Mouse (Mus musculus) testis, adult 10 weeks (tissue): ENCODE results near the gene Gfod2. TPM values are rescaled to one million over a fixed set of nuclear protein-coding genes. Genes with fewer than 3 reads are reported as not detected.

Experiments
- polyA plus RNA-seq: library from polyadenylated mRNA; stranded (reverse); fragments of 350-450 nt; fragmentation: Illumina TruSeq; extraction: RNeasy Lipid Tissue Mini Kit (QIAGEN cat#74804); gene quantifications from one replicate; pipeline ENCODE4 v1.2.3, GENCODE M21; 2014; ENCODE audit warnings: low read depth, low replicate concordance

Gfod2 gene
- polyA plus RNA-seq: 0.24 TPM

DNA sequence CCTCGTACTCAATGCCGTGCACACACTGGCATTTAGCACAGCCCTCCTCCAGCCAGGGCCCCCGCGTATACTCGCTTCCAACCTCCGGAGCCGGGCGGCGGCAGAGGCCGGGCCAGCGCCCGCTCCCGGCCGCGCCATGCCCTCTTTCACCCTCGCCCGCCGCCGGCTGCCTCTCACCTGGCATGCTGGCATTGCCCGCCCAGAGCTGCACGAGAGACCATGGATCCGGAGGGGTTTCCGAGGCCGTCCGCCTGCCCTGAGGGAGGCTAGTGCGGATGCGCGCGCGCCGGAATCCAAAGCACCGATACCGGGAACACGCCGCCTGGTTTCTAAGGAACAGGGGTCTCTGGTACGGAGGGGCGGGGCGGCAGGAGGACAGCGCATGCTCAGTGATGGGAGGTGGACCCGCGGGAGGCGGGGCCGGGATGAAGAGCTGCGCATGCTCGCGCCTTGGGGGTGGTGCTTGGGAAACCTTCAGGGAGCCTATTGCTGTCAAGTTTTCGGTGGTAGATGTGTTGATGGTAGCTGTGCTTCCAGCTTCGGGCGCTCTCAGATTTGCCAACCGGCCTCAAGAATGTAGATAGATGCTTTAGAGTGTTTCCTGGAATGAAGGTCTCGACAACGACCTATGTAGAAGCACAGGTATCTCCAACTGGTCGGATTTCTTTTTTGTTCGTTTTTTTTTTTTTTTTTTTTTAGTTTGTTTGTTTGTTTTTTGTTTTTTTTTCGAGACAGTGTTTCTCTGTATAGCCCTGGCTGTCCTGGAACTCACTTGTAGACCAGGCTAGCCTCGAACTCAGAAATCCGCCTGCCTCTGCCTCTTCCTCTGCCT, at the start of gene Gfod2:
Gfod2 (minus strand) TSS at position 388 of the 832 bp plus-strand sequence.

GRCm38 (mm10) chr8:105707498-105708403, 50.7 kb downstream of the Gfod2 start, which contains the start of the genes 4933405L10Rik and Enkd1:
4933405L10Rik (plus strand) TSS chr8:105707655.
Enkd1 (minus strand) TSS chr8:105708210.

GRCm38 (mm10) chr8:105700966-105701824, 57.3 kb downstream of the Gfod2 start, which contains the start of the genes Acd and Pard6a:
Acd (minus strand) TSS chr8:105701102.
Pard6a (plus strand) TSS chr8:105701148.

GRCm38 (mm10) chr8:105685796-105686308, 72.6 kb downstream of the Gfod2 start, which contains the start of gene Carmil2:
Carmil2 (plus strand) TSS chr8:105686274.

Other genes with a start within 250 kb of the Gfod2 start
- 0.11 TPM for gene Hsd11b2, start 239.9 kb downstream of the Gfod2 start, polyA plus RNA-seq
- 10.6 TPM for gene Atp6v0d1, start 192.6 kb downstream of the Gfod2 start, polyA plus RNA-seq
- 0.38 TPM for gene Ripor1, start 153.4 kb downstream of the Gfod2 start, polyA plus RNA-seq
- 31.2 TPM for gene Ctcf, start 122.1 kb downstream of the Gfod2 start, polyA plus RNA-seq
- gene Agrp, start 121.3 kb downstream of the Gfod2 start, polyA plus RNA-seq: not detected
- gene Carmil2, start 72.4 kb downstream of the Gfod2 start, polyA plus RNA-seq: 0.14 TPM
- 3.0 TPM for gene Acd, start 57.6 kb downstream of the Gfod2 start, polyA plus RNA-seq
- gene Pard6a, start 57.5 kb downstream of the Gfod2 start, polyA plus RNA-seq: 2.3 TPM
- gene 4933405L10Rik, start 51.0 kb downstream of the Gfod2 start, polyA plus RNA-seq: 4.7 TPM
- 5.3 TPM for gene Enkd1, start 50.5 kb downstream of the Gfod2 start, polyA plus RNA-seq
- 11.3 TPM for gene Ranbp10, start 68.7 kb upstream of the Gfod2 start, polyA plus RNA-seq
- gene Tsnaxip1, start 69.1 kb upstream of the Gfod2 start, polyA plus RNA-seq: 174 TPM
- 1.8 TPM for gene Cenpt, start 94.6 kb upstream of the Gfod2 start, polyA plus RNA-seq
- 5.0 TPM for gene Thap11, start 96.5 kb upstream of the Gfod2 start, polyA plus RNA-seq
- 31.1 TPM for gene Nutf2, start 101.9 kb upstream of the Gfod2 start, polyA plus RNA-seq
- gene Edc4, start 122.2 kb upstream of the Gfod2 start, polyA plus RNA-seq: 10.5 TPM
- gene Nrn1l, start 134.9 kb upstream of the Gfod2 start, polyA plus RNA-seq: not detected
- 2.4 TPM for gene Pskh1, start 141.8 kb upstream of the Gfod2 start, polyA plus RNA-seq
- gene Ctrl, start 175.2 kb upstream of the Gfod2 start, polyA plus RNA-seq: not detected
- gene Psmb10, start 179.8 kb upstream of the Gfod2 start, polyA plus RNA-seq: 0.31 TPM
- gene Lcat, start 184.7 kb upstream of the Gfod2 start, polyA plus RNA-seq: 0.31 TPM
- gene Slc12a4, start 207.4 kb upstream of the Gfod2 start, polyA plus RNA-seq: 0.39 TPM
- 48.5 TPM for gene Dpep3, start 220.8 kb upstream of the Gfod2 start, polyA plus RNA-seq
- gene Dus2, start 232.7 kb upstream of the Gfod2 start, polyA plus RNA-seq: 4.0 TPM
- gene Dpep2nb, start 247.3 kb upstream of the Gfod2 start, polyA plus RNA-seq: 0.52 TPM